Mouse (Mus musculus): Measurements from ENCODE around the gene Olfr548-ps1. TPM values are rescaled to one million over a fixed set of nuclear protein-coding genes. Genes with fewer than 3 reads are reported as not detected.

Olfr548-ps1 gene
- polyA plus RNA-seq, 1 experiment, result not detected

DNA sequence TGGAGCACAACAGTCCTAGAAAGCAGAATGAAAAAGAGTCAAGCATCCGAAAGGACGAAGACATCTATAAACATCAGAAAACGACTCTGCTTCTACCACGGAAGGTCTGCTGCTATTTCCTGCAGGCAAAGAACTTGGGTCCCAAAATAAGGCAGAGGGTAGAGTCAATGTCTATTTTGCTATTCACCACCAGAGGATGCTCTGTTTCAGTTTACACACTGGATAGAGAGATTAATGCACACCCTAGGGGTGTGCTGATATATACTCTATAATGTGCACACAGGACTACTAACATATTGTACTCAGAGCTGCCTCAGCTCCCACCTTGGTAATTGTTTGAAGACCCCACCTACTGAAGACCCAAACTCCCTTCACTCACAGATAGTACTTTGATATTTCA lies 25.5 kb downstream of the Olfr548-ps1 start:
- no peaks in the 10 kb centered on the region for H3K9me3 ChIP-seq
- no peaks in the 10 kb centered on the region for H3K27me3 ChIP-seq (replicated peaks)
- H3K4me1 ChIP-seq, result peaks cover 33% of the 10 kb centered on the region
- H3K36me3 ChIP-seq (replicated peaks; ENCODE audit: low read length), result peaks cover 29% of the 10 kb centered on the region
- TF ChIP-seq FLI1 (IDR thresholded peaks at IDR 0.05; ENCODE audit: low read length), result no peak
- TF ChIP-seq GATA1 (IDR thresholded peaks at IDR 0.05; ENCODE audit: borderline replicate concordance, low read length), result no peak
- no peak overlapping the region for H3K4me3 ChIP-seq (replicated peaks)

DNA sequence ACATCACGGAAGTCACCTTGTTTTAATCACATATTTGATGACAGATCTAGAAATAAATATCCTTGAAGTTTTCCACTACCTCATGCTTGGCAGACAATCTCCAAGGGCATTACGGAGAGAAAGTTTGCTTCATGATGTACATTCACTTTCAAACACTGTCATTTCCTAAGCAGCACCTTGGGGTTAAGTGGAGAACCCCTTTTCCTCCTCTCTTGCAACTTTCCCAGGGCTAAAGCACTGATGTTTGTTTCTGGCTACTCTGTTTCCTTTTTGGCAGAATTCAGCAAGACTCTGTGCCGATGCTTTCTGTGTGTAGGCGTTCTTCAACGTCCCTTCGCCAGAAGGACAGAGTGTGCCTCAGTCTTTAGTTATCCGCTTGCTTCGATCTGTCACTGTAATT lies 30.4 kb downstream of the Olfr548-ps1 start, which contains the start of gene Olfr550:
Gene Olfr550, plus strand, starts transcription at position 301 of the 400 bp plus-strand sequence.
- TF ChIP-seq GATA1 (IDR thresholded peaks at IDR 0.05; ENCODE audit: borderline replicate concordance, low read length) (no peak), FLI1 (IDR thresholded peaks at IDR 0.05; ENCODE audit: low read length) (no peak)
- H3K4me3 ChIP-seq (replicated peaks), result no peak within 1 kb of the TSS
- H3K9me3 ChIP-seq, result no peaks in the 10 kb centered on the region
- no peaks in the 10 kb centered on the region for H3K36me3 ChIP-seq (replicated peaks; ENCODE audit: low read length)
- H3K4me1 ChIP-seq, result peaks cover 27% of the 10 kb centered on the region
- H3K27me3 ChIP-seq (replicated peaks), result no peaks in the 10 kb centered on the region

DNA sequence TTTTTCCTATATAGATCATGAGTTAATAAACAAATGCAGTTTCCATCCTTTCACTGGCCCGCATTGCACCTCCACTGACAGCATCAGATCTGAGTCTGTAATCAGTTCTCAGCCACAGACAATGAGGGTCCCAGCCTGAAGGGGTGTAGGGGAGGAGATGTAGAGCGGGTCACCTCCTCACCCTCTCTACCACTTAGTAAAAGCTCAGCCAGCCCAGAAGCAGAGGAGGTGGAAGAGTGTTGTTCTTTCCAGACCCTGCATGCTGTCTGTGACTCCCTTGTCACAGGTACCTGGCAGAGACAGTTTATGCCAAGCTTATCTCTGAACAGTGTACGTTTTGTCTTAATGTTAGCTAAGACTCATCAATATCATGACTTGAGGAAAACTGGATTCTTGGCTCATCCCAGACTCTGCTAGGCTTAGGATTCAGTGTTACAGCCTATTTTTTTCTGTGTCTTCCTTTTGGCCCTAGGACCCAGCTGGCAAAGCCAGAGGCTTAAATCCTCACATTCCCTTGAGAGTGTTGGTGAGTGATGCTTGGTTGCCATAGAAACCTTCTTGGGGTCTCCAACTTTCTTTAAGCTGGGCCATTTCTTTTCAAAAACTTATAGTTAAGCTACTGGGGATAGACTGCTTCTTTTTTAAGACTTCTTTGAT lies 32.6 kb downstream of the Olfr548-ps1 start:
- no peak for TF ChIP-seq GATA1 (IDR thresholded peaks at IDR 0.05; ENCODE audit: borderline replicate concordance, low read length)
- TF ChIP-seq FLI1 (IDR thresholded peaks at IDR 0.05; ENCODE audit: low read length), result no peak
- Histone ChIP-seq H3K4me3 (replicated peaks) (no peak overlapping the region), H3K27me3 (replicated peaks) (no peaks in the 10 kb centered on the region), H3K36me3 (replicated peaks; ENCODE audit: low read length) (no peaks in the 10 kb centered on the region), H3K9me3 (no peaks in the 10 kb centered on the region), H3K4me1 (peaks cover 30% of the 10 kb centered on the region)

DNA sequence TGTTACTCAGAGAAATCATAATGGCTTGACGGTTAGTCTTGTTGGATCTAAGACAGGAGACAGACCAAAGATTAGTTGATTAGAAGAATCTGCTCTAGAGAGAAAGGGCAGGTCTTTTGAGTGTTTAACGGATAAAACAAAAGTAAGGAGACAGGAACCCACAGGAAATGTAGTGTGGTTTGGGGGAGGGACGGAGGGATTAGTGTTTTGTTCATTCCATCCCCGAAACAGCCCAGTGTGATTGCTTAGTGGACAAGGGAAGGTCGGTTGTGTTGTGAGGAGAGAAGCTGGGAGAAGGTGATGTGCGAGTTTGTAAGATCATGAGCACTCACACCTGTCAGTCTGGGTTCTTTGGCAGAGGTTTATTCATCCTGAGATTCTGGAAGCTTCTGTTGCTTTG lies 35.3 kb downstream of the Olfr548-ps1 start:
- peaks cover 46% of the 10 kb centered on the region for H3K4me1 ChIP-seq
- H3K9me3 ChIP-seq, result no peaks in the 10 kb centered on the region
- peak overlapping the region; percentile 28 for H3K4me3 ChIP-seq (replicated peaks)
- H3K27me3 ChIP-seq (replicated peaks), result no peaks in the 10 kb centered on the region
- no peak for TF ChIP-seq GATA1 (IDR thresholded peaks at IDR 0.05; ENCODE audit: borderline replicate concordance, low read length)
- no peak for TF ChIP-seq FLI1 (IDR thresholded peaks at IDR 0.05; ENCODE audit: low read length)
- H3K36me3 ChIP-seq (replicated peaks; ENCODE audit: low read length), result no peaks in the 10 kb centered on the region

DNA sequence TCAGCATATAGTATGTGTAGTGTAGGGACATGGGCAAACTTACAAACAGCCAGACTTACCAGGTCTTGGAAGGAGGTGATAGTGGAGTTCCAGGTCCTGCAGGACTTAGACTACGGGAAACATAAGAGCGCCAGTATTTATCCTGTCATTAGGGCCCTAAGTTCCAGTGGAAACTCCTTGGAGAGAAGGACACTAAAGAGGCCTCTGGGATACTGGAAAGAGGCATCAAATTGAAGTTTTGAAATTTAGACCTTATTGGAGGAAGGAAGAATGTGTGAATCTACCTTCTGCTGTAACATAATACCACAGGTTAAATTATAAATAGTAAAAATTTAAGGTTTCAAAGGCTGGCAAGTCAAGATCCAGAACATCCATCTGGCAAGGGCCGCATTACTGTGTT lies 51.1 kb downstream of the Olfr548-ps1 start, which contains the start of gene Olfr551:
Gene Olfr551, minus strand, starts transcription at position 101 of the 400 bp plus-strand sequence.
- no peaks in the 10 kb centered on the region for H3K9me3 ChIP-seq
- TF ChIP-seq GATA1 (IDR thresholded peaks at IDR 0.05; ENCODE audit: borderline replicate concordance, low read length) (no peak), FLI1 (IDR thresholded peaks at IDR 0.05; ENCODE audit: low read length) (no peak)

More for the DNA sequence above, 51.1 kb downstream of the Olfr548-ps1 start, which contains the start of gene Olfr551:
- peaks cover 54% of the 10 kb centered on the region for H3K4me1 ChIP-seq
- no peak within 1 kb of the TSS for H3K4me3 ChIP-seq (replicated peaks)
- no peaks in the 10 kb centered on the region for H3K27me3 ChIP-seq (replicated peaks)
- no peaks in the 10 kb centered on the region for H3K36me3 ChIP-seq (replicated peaks; ENCODE audit: low read length)

Other genes starting within 250 kb of the Olfr548-ps1 start
- gene Rrm1, start 99.2 kb upstream of the Olfr548-ps1 start, polyA plus RNA-seq (2012; ENCODE audit: insufficient read depth, low replicate concordance), result 13.8 and 46.6 TPM in 2 replicates
- gene Olfr543, start 59.2 kb upstream of the Olfr548-ps1 start, polyA plus RNA-seq (2012; ENCODE audit: insufficient read depth, low replicate concordance), result not detected in 2 replicates
- gene Olfr544, start 52.6 kb upstream of the Olfr548-ps1 start, polyA plus RNA-seq (2012; ENCODE audit: insufficient read depth, low replicate concordance), result not detected in 2 replicates
- gene Olfr545, start 41.3 kb upstream of the Olfr548-ps1 start, polyA plus RNA-seq (2012; ENCODE audit: insufficient read depth, low replicate concordance), result not detected in 2 replicates
- not detected in 2 replicates for gene Olfr547, start 6.1 kb upstream of the Olfr548-ps1 start, polyA plus RNA-seq (2012; ENCODE audit: insufficient read depth, low replicate concordance)
- gene Olfr549, start 9.0 kb downstream of the Olfr548-ps1 start, polyA plus RNA-seq (2012; ENCODE audit: insufficient read depth, low replicate concordance), result not detected in 2 replicates
- 0.60 and 3.0 TPM in 2 replicates for gene Trim21, start 24.6 kb downstream of the Olfr548-ps1 start, polyA plus RNA-seq (2012; ENCODE audit: insufficient read depth, low replicate concordance)
- gene Olfr550, start 30.5 kb downstream of the Olfr548-ps1 start, polyA plus RNA-seq (2012; ENCODE audit: insufficient read depth, low replicate concordance), result not detected in 2 replicates
- not detected in 2 replicates for gene Olfr551, start 51.0 kb downstream of the Olfr548-ps1 start, polyA plus RNA-seq (2012; ENCODE audit: insufficient read depth, low replicate concordance)
- 0.06 and 3.2 TPM in 2 replicates for gene Olfr552, start 56.9 kb downstream of the Olfr548-ps1 start, polyA plus RNA-seq (2012; ENCODE audit: insufficient read depth, low replicate concordance)
- gene Olfr553, start 77.3 kb downstream of the Olfr548-ps1 start, polyA plus RNA-seq (2012; ENCODE audit: insufficient read depth, low replicate concordance), result not detected in 2 replicates
- not detected in 2 replicates for gene Olfr554, start 97.5 kb downstream of the Olfr548-ps1 start, polyA plus RNA-seq (2012; ENCODE audit: insufficient read depth, low replicate concordance)
- gene Olfr555, start 117.9 kb downstream of the Olfr548-ps1 start, polyA plus RNA-seq (2012; ENCODE audit: insufficient read depth, low replicate concordance), result not detected in 2 replicates
- gene Olfr556, start 124.0 kb downstream of the Olfr548-ps1 start, polyA plus RNA-seq (2012; ENCODE audit: insufficient read depth, low replicate concordance), result not detected in 2 replicates
- gene Trim68, start 146.4 kb downstream of the Olfr548-ps1 start, polyA plus RNA-seq (2012; ENCODE audit: insufficient read depth, low replicate concordance), result 0.73 and 1.0 TPM in 2 replicates
- gene Olfr557, start 155.0 kb downstream of the Olfr548-ps1 start, polyA plus RNA-seq (2012; ENCODE audit: insufficient read depth, low replicate concordance), result not detected in 2 replicates
- gene Olfr558, start 161.3 kb downstream of the Olfr548-ps1 start, polyA plus RNA-seq (2012; ENCODE audit: insufficient read depth, low replicate concordance), result not detected in 2 replicates
- gene Olfr33, start 178.2 kb downstream of the Olfr548-ps1 start, polyA plus RNA-seq (2012; ENCODE audit: insufficient read depth, low replicate concordance), result not detected in 2 replicates
- gene Olfr559, start 186.6 kb downstream of the Olfr548-ps1 start, polyA plus RNA-seq (2012; ENCODE audit: insufficient read depth, low replicate concordance), result not detected in 2 replicates
- 0.17 TPM in 1 of 2 replicates, not detected in the other for gene Olfr560, start 218.5 kb downstream of the Olfr548-ps1 start, polyA plus RNA-seq (2012; ENCODE audit: insufficient read depth, low replicate concordance)
- gene Olfr78, start 218.6 kb downstream of the Olfr548-ps1 start, polyA plus RNA-seq (2012; ENCODE audit: insufficient read depth, low replicate concordance), result not detected in 2 replicates
- gene Olfr561, start 230.3 kb downstream of the Olfr548-ps1 start, polyA plus RNA-seq (2012; ENCODE audit: insufficient read depth, low replicate concordance), result not detected in 2 replicates

Data from megakaryocyte, embryonic 14.5 days (primary cell).